Mouse (Mus musculus): ENCODE results near the gene Sphk1. TPM values are rescaled to one million over a fixed set of nuclear protein-coding genes. Genes with fewer than 3 reads are reported as not detected.

Gene Sphk1
- total RNA-seq, 2 experiments from 2014 or later = 2.6 to 2.7 TPM

- peak; percentile 77 to 82 for DNase-seq
- intact Hi-C loops (cut with DNase I) = loop anchor here (1.0 kb wide), 1 partner anchor 33 kb away; no protein-coding TSS in a partner anchor
These were observed 3.6 kb downstream of the Sphk1 start for GRCm38 (mm10) chr11:116534154-116534865.

GRCm38 (mm10) chr11:116536685-116537084, 6.0 kb downstream of the Sphk1 start:
- intact Hi-C loops (cut with DNase I) = no loop called here
- no peak for DNase-seq

- intact Hi-C loops (cut with DNase I) = no loop called here
- no peak for DNase-seq
These were observed 6.7 kb downstream of the Sphk1 start for GRCm38 (mm10) chr11:116537388-116537787.

- intact Hi-C loops (cut with DNase I) = no loop called here
- DNase-seq = no peak
These were observed 7.5 kb downstream of the Sphk1 start for GRCm38 (mm10) chr11:116538142-116538735.

- DNase-seq = no peak
- intact Hi-C loops (cut with DNase I) = no loop called here
These were observed 10.5 kb downstream of the Sphk1 start for GRCm38 (mm10) chr11:116541183-116541582.

- intact Hi-C loops (cut with DNase I) = no loop called here
- peak; percentile 33 to 57 for DNase-seq
These were observed 12.4 kb downstream of the Sphk1 start for GRCm38 (mm10) chr11:116543110-116543509.

- intact Hi-C loops (cut with DNase I) = no loop called here
- DNase-seq = no peak
These were observed 16.8 kb downstream of the Sphk1 start for GRCm38 (mm10) chr11:116547296-116548060.

GRCm38 (mm10) chr11:116548780-116549179, 18.1 kb downstream of the Sphk1 start:
- intact Hi-C loops (cut with DNase I) = no loop called here
- DNase-seq = no peak

- intact Hi-C loops (cut with DNase I) = loop anchor here (10.0 kb wide), 1 partner anchor 255 kb away; no protein-coding TSS in a partner anchor
- DNase-seq = no peak
These were observed 18.7 kb downstream of the Sphk1 start for GRCm38 (mm10) chr11:116549273-116550038.

- intact Hi-C loops (cut with DNase I) = loop anchor here (10.0 kb wide), 1 partner anchor 254 kb away; no protein-coding TSS in a partner anchor
- DNase-seq = peak in 1 of 2 experiments; percentile 32
These were observed 20.0 kb downstream of the Sphk1 start for GRCm38 (mm10) chr11:116550748-116551147.

- no peak for DNase-seq
- intact Hi-C loops (cut with DNase I) = loop anchor here (10.0 kb wide), 1 partner anchor 253 kb away; no protein-coding TSS in a partner anchor
These were observed 21.5 kb downstream of the Sphk1 start for GRCm38 (mm10) chr11:116552194-116552593.

- intact Hi-C loops (cut with DNase I) = loop anchor here (2.0 to 10.0 kb wide), 2 partner anchors 74 to 250 kb away; no protein-coding TSS in a partner anchor
- DNase-seq = peak; percentile 45 to 58
These were observed 23.6 kb downstream of the Sphk1 start for GRCm38 (mm10) chr11:116554171-116554878.

- DNase-seq = no peak
- intact Hi-C loops (cut with DNase I) = loop anchor here (2.0 to 10.0 kb wide), 2 partner anchors 73 to 249 kb away; no protein-coding TSS in a partner anchor
These were observed 24.8 kb downstream of the Sphk1 start for GRCm38 (mm10) chr11:116555572-116555971.

GRCm38 (mm10) chr11:116556308-116556707, 25.6 kb downstream of the Sphk1 start:
- intact Hi-C loops (cut with DNase I) = loop anchor here (10.0 kb wide), 1 partner anchor 248 kb away; no protein-coding TSS in a partner anchor
- no peak for DNase-seq

- no peak for DNase-seq
- intact Hi-C loops (cut with DNase I) = no loop called here
These were observed 34.7 kb downstream of the Sphk1 start for GRCm38 (mm10) chr11:116565283-116566041.

GRCm38 (mm10) chr11:116567531-116567930, 36.8 kb downstream of the Sphk1 start:
- no peak for DNase-seq
- intact Hi-C loops (cut with DNase I) = no loop called here

GRCm38 (mm10) chr11:116570821-116571220, 40.1 kb downstream of the Sphk1 start:
- intact Hi-C loops (cut with DNase I) = no loop called here
- DNase-seq = no peak

GRCm38 (mm10) chr11:116571767-116572679, 41.3 kb downstream of the Sphk1 start:
- intact Hi-C loops (cut with DNase I) = no loop called here
- DNase-seq = peak; percentile 27 to 55

All from heart, postnatal 14 days (tissue).